Mouse (Mus musculus) spleen, adult 2 months (tissue): ENCODE data around the gene Aebp2.

Source experiments
- CTCF ChIP-seq: fragments of 200-500 bp; IDR thresholded peaks from 2 replicates; pipeline ENCODE4 v1.5.1; 2011; ENCODE audit warnings: mild to moderate bottlenecking, inconsistent platforms; ENCODE audit not compliant: insufficient read depth, insufficient read length, insufficient replicate concordance; ENCODE audit errors: extremely low read depth
- POLR2A ChIP-seq: fragments of 200-500 bp; IDR thresholded peaks from 2 replicates; pipeline ENCODE4 v1.6.1; 2011; ENCODE audit warnings: low read depth, low read length, inconsistent platforms

GRCm38 (mm10) chr6:140682829-140683228 is 60.4 kb downstream of the Aebp2 start:
- TF ChIP-seq POLR2A (no peak), CTCF (no peak)
